Mouse (Mus musculus) thymus, postnatal 4 days (tissue): Measurements from ENCODE around the gene Rcvrn.

ENCODE experiments used
- DNase-seq: peaks from one replicate; pipeline ENCODE4 v3.0.0; 2021

Gene Rcvrn

DNA sequence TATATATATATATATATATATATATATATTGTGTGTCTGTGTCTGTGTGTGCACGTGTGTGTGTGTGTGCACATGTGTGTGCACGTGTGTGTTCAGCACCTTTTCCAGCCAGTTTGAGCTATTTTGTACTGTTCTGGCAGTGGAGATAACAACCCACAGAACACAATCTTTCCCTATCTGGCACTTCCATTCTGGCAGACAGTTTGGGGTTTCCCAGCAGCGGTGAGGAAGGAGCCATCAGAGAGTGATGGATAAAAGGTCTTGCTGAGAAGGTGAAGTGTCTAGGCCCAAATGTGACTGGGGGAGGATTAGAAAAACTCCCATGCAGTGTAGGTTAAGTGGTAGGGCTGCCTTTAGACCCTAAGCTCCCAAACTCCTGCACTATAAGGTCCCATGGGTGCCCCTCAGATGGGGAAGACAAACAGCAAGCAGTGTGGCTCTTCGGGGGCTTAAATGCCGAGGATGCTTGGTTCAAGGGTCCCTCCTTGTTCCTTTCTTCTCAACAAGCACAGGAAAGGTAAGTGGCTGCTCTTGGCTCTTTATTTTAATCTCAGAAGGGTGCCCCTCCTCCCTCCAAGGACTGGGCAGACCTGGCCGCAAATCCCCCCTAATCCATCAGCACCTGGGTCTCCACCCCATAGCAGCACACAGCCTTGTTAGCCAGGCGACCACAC lies at the start of gene Rcvrn:
Gene Rcvrn (plus strand): TSS at position 624 of the 674 bp plus-strand sequence.
- no peak for DNase-seq

DNA sequence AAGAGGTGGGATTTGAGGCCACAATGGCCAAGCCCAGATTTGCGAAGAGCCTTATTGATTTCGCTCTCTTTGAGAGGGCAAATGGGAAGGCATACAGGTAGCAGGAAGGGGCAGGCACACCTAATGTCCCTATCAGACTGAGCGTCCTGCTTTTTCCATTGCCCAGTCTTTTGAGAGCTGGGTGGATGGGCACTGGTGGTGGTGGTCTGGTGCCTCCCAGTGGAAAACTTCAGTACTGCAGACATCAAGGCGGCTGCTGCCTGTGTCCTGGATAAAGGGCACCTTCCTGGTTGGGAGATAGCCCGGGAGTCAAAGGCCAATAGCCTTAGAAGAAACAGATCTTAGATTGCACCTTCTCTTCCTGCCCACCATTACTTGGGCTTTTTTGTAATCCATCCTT lies 47.4 kb upstream of the Rcvrn start:
- DNase-seq = peak; percentile 63

DNA sequence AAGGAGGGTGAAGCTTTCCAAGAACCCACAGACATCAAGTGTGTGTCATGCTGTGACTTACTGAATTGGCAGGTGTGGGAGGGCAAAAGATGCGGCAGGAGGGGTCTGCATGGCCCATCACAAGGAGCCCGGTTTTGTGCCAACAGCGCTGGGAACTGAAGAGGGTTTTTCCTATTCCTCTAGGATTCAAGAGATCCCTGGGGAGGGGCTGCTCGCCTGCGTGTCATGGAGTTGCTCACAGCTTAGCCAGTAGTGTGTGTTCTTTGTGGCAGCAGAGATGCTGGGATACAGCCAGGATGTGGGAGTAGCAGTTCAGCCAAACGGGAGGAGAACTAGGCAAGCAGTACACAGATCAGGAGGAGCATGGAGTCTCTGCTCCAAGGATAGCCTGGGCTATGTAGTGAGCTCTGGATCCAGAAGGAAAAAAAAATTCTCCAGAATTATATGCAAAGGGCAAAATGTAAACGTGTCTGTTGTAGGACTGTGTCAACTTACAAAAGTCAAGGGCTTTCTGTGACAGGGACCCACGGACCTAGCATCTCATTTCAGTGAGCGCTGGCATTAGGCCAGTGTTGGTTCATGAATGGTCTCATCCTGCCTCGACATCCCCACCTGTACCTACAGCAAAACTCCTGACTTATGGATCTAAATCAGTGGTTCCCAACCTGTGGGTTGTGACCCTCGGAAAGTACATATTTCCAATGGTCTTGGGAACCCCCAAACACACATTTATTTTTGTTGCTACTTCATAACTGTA lies 46.3 kb upstream of the Rcvrn start:
- no peak for DNase-seq

DNA sequence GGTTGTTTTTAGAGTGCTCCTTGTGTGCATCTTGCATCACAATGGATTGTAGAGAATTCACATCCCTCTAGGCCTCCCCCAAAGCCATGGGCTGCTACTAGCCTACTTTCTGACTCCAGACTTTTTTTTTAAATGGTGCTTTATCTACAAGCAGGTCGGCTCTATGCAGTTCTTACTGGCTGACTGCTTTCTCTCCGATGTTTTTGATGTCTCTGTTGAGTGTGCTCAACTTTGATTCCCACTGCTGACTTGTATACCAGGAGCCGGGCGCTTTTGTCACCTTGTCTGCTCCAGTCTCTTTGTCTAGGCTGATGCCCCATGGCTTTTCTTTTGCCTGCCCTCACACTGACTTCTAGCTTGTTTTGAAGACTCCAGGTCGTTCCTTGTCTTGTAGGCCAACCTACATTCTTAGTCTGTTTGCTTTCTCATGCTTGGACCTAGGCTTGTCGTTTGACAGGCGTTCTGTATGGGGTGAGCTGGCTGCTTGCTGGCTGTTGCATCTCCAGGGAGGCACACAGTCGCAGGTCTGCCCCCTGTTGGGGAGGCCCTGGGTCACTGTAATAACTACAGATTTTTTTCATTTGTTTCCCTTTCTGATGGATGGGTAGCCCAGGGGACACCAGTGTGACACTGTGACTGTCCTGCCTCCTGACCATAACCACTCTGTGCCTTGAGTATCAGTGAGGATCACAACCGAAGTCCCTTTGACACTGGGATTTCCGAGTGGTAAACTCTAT lies 45.0 kb upstream of the Rcvrn start:
- peak; percentile 25 for DNase-seq

DNA sequence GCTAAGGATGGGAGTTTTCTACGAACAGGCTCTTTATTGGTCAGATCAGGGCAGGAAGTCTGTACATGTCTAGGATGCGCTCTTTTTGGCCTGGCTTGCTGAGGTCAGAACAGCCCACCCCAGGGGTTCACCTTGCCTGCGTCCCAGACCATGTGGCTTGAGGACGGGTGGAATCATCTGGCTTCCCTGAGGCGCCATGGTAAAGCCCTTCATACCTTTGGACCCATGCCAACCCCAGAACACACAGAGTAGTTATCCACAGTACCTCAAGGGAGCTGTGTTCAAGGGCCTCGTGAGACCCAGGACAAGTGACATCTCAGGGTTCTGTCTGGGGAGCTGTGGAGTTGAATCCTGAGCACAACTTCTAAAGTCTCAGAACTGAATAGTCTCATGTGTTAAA lies 43.4 kb upstream of the Rcvrn start:
- DNase-seq = no peak

DNA sequence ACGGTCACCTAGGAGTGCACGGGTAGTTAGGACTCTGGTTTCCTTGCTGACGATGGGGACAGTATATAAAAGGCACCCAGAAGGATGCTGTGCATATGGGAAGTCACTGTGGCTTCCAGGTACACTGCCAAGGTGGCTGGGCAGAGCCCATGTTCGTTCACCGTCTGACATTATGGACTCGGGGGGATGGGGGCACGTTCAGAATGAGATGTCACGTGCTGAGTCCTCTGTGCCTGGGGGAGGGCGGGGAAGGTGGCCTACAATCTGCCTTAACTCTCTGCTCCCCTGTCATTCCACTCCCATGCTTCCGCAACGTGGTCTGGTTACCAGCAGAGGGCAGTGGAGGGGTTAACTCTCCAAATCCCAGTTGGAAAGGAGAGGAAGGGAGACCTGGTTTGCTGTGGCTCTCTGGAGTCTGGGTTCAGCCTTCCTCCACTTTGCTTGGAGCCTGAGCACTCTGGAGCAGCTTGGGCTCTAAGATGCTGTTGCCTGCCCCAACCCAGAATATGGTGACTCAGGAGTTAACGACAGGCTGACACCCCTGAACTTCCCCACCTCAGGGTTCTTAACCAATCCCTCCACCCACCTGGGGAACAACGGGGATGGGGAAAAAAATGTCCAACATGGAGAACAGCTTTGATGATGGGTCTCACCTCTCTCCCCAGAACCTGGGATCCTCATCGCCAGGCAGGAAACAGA lies 42.8 kb upstream of the Rcvrn start:
- DNase-seq = peak; percentile 24

DNA sequence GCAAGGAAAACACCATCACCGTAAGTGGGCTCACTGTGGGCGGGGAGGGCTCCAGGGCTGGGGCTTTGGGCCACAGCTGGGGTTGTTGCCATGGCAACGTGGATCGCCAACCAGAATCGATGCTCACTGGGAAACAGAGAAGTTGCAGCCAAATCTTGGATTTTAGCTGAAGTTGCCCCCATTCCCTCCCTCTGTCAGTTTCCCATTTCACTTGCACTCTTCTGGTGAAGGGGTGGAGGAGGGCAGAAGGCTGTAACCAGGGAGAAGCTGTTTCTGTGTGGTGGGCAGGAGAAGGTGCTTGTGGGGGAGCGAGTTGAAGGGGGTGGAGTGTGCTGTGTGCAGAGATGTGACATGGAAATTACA lies 42.3 kb upstream of the Rcvrn start:
- DNase-seq = no peak

DNA sequence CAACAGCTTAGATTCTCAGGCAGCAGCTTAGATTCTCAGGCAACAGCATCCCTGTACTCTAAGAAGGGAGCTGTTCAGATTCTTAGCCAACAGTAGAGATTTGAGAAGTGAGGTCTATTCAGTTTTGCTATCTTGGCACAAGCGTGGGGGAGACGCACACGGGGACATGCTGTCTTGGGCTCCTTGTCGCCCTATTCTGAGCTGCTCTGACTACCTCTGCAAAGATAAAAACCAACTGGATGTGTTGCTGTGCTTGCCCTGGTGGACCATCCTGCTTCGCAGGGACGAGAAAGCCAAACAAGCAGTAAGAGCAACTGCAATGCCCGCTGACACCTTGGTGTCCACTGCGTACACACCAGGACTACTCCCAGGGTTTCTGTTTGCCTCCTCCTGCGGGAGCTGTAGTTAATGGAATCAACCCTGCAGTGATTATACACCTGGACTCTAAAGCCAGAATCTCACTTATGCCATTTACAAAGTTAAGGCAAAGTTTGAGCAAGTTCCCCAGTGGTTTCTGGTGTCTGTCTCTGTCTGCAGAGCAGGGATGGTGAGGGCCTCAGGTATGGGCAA lies 41.5 kb upstream of the Rcvrn start:
- no peak for DNase-seq

DNA sequence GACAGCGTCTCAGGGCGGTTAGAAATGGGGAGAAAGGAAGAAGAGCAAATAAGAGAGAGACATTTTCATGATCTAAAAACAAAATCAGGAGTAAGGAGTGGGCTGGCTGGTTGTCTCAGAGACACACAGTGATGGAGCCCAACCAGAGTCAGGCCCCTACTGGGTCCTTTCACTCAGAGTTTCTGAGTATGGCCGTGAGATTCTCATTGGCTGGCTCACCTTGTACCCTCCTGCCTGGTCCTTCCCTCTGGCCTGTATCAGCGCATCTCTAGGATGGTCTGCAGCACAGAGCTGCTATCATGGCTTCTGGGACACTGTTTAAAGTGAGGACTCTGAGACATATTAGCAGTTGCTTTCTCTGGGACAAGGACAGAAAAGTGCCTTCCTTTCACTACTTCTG lies 40.6 kb upstream of the Rcvrn start:
- no peak for DNase-seq

DNA sequence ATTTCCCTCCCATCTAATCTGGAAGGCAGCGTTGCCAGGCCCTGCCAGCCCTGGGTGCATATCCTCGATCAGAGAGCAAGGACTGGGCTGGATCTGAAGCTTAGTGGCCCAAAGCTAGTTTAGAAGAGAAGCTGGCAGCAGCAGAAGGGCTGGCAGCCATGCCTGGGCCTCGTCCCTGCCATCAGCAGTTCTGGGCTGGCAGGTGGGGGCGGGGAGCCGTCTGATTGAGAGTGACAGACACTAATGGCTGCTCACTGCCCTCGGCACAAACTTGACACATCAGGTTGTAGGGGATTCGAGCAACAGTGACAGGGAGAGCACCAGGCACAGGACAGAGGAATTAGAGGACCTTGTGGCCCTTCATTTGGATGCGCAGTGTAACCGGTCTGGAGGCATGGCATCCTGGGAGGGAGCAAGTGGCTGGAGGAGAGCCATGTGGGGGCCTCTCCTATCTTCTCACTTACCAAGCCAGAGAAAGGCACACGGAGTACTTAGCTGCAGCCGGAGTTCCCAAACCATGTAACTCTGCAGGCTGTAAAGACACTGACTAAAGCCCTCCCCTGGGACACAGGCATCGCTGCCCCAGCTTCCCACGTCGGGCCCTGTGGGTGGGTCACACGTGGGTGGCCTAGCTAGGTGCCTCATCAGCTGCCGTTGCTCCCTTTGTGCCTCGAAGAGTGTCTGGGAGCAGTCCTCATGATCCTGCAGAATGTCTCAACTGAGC lies 39.7 kb upstream of the Rcvrn start:
- no peak for DNase-seq

DNA sequence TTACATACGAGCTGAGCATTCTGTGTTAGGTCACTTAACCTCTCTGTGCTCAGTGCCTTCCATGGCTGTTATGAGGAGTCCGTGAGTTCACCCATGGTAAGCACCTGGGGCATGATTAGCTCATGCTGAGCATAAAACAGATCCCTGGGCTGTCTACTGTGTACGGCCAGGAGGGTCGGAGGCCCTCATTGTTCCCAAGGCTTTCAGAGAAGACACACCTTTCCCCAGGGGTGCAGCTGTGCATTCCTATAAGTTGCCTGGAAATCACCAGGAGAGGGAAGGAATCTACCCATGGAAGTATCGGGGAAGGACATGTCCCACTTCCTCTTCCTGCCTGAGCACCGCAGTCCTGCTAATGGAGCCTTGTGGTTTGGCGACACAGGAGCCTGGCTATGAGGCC lies 38.8 kb upstream of the Rcvrn start:
- no peak for DNase-seq

DNA sequence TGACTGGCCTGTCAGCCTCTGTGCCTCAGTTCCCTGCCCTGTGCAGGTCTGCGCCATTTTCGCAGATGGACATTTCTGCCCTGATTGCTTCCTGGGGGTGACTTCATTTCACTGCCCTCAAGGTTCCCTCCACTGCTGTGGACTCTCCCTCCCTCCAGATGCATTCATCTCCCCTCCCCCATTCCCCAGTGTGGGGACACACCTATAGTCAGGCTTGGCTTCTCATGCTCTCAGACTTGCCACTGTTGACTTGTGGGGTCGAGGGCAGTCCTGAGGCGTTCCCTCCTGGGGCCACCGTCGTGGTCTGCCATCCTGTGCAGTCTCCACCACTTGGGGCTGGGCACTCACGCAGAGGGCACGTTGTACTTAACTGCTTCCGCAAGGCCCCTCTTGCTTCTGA lies 38.3 kb upstream of the Rcvrn start:
- DNase-seq = no peak

DNA sequence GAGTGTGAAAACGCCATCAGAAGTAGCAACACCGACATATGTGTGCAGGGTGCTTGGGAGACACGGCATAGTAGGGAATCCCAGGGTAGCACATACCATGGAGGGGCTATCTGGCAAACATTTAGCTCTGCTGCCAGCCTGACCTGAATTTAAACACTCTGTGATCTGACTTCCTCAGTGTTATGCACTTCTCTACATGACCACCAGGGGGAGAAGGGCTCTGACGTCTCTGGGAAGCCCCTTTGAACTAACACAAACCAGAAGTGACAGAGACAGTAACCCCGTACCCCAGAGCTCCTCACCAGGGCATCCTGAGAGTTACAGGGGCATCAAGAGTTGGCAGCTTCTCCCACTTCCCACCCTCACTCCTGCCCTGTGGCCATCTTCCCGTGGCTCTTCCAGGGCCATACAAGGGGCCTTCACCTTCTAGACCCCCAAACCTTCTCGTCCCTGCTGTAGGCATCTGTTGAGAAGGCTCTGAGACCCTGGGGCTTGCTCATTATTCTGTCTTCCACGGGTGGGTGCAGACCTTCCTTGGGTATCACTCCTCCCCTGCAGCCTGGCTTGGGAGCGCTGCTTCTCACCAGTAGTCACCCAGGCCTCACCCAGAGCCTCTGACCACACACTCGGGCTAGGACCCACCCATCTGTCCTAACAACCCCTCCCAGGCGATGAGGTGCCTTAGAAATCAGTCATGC lies 37.3 kb upstream of the Rcvrn start:
- DNase-seq = peak; percentile 53

DNA sequence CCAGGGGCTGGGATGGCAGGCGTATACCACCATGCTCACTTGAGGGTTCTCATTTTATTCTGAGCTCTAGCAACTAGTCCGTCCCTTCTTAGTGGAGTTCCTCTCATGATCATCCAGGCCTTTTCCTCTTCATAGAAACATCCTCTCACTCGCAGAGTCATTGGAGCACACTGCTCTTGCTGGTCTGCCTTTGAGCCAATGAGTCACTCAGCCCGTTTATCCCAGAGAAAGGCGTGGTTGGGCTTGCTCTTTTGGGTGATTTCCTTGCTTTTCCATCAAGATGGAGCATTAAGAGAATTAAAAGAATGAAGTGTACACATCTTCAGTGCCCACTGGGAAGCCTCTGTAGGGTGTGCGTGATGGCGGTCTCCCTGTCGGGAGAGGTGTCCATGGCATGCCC lies 33.7 kb upstream of the Rcvrn start:
- no peak for DNase-seq

DNA sequence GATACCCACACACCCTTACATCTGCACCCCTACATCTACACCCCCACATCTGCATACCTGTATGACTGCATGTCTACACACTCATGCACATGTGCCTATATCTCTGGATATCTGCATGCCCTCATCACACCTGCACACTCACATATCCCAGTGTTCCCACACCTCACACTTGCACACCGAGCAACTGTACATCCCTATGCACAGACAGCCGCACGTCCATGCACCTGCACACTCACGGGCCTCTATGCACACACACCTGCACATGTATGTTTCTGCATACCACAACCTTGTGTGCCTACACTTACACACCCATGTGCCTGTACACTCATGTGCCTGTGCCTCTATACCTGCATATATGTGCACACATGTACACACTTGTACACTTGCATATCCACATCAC lies 31.7 kb upstream of the Rcvrn start:
- no peak for DNase-seq

DNA sequence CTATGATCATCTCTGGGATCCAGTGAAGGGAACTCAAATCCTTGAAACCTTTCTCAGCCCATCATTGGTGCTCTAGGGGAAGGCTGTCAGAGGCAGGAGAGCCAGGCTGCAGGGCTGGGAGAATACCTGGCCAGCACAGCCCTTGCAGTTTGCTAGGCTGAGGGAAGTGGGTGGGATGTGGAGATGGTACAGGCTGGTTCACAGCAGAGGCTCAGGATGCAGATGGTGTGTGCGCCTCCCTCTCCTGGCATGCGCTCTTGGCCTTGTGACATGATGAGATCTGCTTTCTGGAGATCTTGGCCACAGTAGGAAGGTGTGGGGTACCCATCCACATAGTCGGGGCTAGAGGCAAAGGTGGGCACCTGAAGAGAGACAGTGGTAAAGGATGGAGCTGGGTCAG lies 30.9 kb upstream of the Rcvrn start:
- DNase-seq = no peak

DNA sequence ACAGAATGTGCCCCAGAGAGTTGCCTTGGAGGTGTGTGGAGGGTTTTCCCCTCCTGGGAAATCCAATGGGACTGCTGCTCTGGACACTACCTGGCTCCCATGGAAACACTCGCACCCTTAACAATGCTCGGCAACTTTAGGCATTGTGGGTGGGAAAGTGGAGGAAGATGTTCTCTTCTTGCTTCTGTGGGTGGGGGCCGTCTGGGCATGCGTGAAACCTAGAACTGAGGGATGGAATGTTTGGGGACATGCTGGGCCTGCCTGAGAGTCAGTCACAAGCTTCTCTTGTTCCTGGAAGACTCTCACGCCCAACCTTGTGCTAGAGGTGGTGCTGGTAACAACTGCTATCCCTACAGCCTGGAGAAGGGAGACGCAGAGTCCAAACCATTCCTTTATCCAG lies 30.2 kb upstream of the Rcvrn start:
- no peak for DNase-seq

DNA sequence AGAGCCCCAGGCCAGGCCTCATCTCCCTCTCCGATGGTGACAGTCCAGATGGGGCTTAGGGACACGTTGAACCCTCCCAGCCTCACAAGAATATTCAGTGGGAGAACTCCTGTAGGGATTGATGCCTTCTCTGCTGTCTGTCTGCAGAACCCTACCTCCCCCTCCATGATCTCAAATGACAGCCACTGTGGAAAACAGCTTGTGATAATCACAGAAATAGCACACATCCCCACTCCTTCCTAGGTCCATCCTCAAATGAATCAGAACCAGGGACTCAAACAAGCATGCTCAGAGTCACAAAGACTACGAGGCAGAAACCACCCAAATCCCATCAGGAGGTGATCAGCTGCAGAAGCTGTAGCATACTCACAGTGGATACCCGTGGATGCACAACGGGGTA lies 29.0 kb upstream of the Rcvrn start:
- DNase-seq = no peak

DNA sequence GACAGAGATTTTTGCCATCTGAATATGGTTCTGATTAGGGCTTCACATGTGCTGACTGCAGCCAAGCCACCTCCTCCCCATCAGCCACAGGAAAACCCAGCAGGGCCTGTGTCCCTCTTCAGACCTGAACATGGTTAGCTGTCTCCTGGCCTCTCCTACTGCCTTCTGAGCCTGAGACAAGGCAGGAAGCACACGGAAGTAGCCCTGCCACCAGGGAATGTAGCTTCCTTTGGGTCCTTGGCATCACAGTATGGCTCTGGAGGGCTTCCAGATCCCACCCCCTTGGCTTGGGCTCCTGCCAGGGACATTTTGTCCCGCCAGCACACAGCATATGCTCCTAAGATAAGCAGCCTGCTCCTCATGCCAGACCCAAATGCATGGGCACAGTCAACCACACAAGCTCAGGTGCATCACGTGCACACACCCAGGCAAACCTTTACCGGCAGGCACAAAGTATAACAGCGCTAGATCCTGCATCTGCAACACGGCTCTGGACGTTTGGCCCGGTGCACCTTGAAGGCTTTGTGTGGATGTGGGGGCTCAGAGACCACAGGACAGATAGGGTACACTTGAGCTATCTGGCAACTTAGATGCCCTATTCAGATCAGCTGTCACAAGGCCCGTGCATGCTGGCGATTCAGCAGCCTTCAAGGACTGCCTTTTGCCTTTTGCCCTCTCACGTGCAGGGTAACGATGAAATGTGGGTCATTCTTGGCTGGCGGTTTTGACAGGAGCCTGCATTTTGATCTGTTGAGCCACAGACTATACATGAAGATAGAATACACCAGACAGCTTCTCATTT lies 27.4 kb upstream of the Rcvrn start:
- DNase-seq = no peak

DNA sequence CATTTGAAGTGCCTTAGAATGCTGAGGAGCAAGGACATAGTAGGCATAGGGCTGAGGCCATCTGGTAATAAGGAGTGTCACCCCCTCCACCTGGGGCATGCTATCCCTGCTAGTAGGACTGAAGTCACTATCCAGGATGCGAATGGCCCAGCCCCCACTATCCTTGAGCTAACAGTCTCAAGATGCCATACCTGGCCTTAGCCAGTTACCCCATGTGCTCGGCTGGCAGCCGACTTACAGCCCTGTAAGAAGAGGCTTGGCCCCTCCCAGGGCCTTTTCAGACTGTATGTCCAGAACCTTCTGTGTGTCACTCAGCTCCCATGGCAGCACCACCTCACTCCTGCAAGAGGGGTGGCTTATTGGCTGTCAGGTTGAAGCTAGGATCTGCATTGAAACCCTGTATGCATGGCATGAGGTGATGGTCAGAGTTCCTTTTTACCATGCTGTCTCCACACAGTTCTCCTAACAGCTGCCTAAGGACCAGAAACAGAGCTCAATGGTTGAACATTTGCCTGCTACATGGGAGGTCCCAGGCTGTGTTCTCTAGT lies 26.6 kb upstream of the Rcvrn start:
- DNase-seq = no peak

DNA sequence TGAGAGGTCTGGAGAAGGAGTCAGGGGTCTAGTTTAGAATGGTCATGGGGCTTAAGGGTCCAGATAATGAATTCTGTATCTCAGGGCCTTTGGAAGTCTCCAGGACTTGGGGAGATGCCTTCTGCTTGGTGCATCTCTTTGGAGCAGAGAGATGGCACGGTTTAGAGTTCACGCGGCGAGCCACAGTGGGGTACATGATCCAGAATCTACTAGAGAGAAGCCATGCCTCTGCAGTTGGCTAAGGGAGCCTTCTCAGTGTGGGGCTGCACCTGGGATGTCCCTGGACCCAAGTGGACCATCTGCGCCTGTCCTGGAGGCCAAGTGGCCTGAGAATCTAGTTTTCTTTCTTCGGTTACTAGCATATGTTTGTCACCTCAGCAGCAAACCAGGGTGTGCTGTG lies 25.1 kb upstream of the Rcvrn start:
- no peak for DNase-seq
